Comparison of ENCODE assay signal across 29 mouse cellular contexts in genomic region chr3:107593632-107594031, GRCm38 (mm10). TPM values are rescaled to one million over a fixed set of nuclear protein-coding genes. Genes with fewer than 3 reads are reported as not detected.
A peak's percentile ranks its signal among the peaks of the same experiment; 100 is the strongest.
DNase-seq lines count a peak whose midpoint lies in the region; ATAC-seq and TF ChIP-seq lines count a peak whose summit lies in the region.
"Had no signal": no experiment of that assay in that cellular context is flagged by ENCODE, and none has a peak within 500 bp of the region (broad histone marks: within the 10 kb centered on the region; RNA-seq: fewer than 3 reads in every experiment).

No protein-coding gene starts in this region.

- no peak overlapping the region for H3K9ac ChIP-seq in embryonic facial prominence, embryonic 15.5 days
- no peak overlapping the region for H3K9ac ChIP-seq in limb, embryonic 14.5 days (ENCODE audit: low read depth, low read length, severe bottlenecking)
- no peak overlapping the region for H3K9ac ChIP-seq in intestine, postnatal 0 days (ENCODE audit: low read depth, low read length)
- H3K9ac ChIP-seq: forebrain, embryonic 12.5 days; forebrain, postnatal 0 days; heart, embryonic 12.5 days; hindbrain, embryonic 15.5 days had no signal

- intact Hi-C loops in gastrocnemius, adult 2 months (cut with DNase I) = no loop called here

- peaks cover 75% of the 10 kb centered on the region for H3K27me3 ChIP-seq in embryonic facial prominence, embryonic 15.5 days
- peaks cover 86% of the 10 kb centered on the region for H3K27me3 ChIP-seq in limb, embryonic 10.5 days (ENCODE audit: low read depth, poor library complexity, severe bottlenecking)
- peaks cover 37% of the 10 kb centered on the region for H3K27me3 ChIP-seq in limb, embryonic 14.5 days (ENCODE audit: control insufficient read depth, insufficient read depth, low read length)
- peaks cover 88% of the 10 kb centered on the region for H3K27me3 ChIP-seq in intestine, postnatal 0 days (replicated peaks; ENCODE audit: control insufficient read depth, insufficient read depth, low read length)
- H3K27me3 ChIP-seq: CH12.LX had no signal

- no peak for TF ChIP-seq POLR2A in limb, embryonic 14.5 days (IDR thresholded peaks at IDR 0.05; ENCODE audit: borderline replicate concordance, extremely low read depth, insufficient read depth, insufficient read length)

- no peak for TF ChIP-seq CTCF in gastrocnemius, adult 2 months (IDR thresholded peaks at IDR 0.05)
- no peak for TF ChIP-seq CTCF in intestine, postnatal 0 days (IDR thresholded peaks at IDR 0.05; ENCODE audit: low read depth)

- H3K9me3 ChIP-seq in embryonic facial prominence, embryonic 15.5 days (replicated peaks) = no peaks in the 10 kb centered on the region
- H3K9me3 ChIP-seq in limb, embryonic 10.5 days (replicated peaks) = no peaks in the 10 kb centered on the region
- H3K9me3 ChIP-seq in limb, embryonic 14.5 days (ENCODE audit: control insufficient read depth, low read length) = no peaks in the 10 kb centered on the region
- no peaks in the 10 kb centered on the region for H3K9me3 ChIP-seq in intestine, postnatal 0 days (ENCODE audit: control insufficient read depth)
- H3K9me3 ChIP-seq: forebrain, embryonic 12.5 days; heart, embryonic 12.5 days; hindbrain, embryonic 15.5 days had no signal

- no peak overlapping the region for H3K27ac ChIP-seq in gastrocnemius, adult 2 months
- no peak overlapping the region for H3K27ac ChIP-seq in embryonic facial prominence, embryonic 15.5 days (replicated peaks)
- peak overlapping the region; percentile 96 for H3K27ac ChIP-seq in limb, embryonic 10.5 days
- no peak overlapping the region for H3K27ac ChIP-seq in limb, embryonic 14.5 days (replicated peaks; ENCODE audit: low read depth, low read length)
- H3K27ac ChIP-seq in intestine, postnatal 0 days (ENCODE audit: low read depth, low read length) = no peak overlapping the region
- H3K27ac ChIP-seq: forebrain, embryonic 12.5 days; heart, adult 2 months; hindbrain, embryonic 15.5 days had no signal

- H3K36me3 ChIP-seq in embryonic facial prominence, embryonic 15.5 days = no peaks in the 10 kb centered on the region
- H3K36me3 ChIP-seq in limb, embryonic 10.5 days = 0 out of 2 replicates have a peak, but pooled peaks cover 3% of the 10 kb centered on the region
- H3K36me3 ChIP-seq in limb, embryonic 14.5 days (ENCODE audit: control insufficient read depth, insufficient read depth, low read length) = no peaks in the 10 kb centered on the region
- H3K36me3 ChIP-seq in intestine, postnatal 0 days (ENCODE audit: control insufficient read depth, insufficient read depth) = no peaks in the 10 kb centered on the region
- H3K36me3 ChIP-seq: forebrain, embryonic 12.5 days; heart, embryonic 12.5 days; hindbrain, embryonic 15.5 days had no signal

- no peak overlapping the region for H3K4me3 ChIP-seq in gastrocnemius, adult 2 months
- no peak overlapping the region for H3K4me3 ChIP-seq in embryonic facial prominence, embryonic 15.5 days (replicated peaks)
- peak overlapping the region; percentile 75 for H3K4me3 ChIP-seq in limb, embryonic 10.5 days
- no peak overlapping the region for H3K4me3 ChIP-seq in limb, embryonic 14.5 days (replicated peaks; ENCODE audit: low read length)
- no peak overlapping the region for H3K4me3 ChIP-seq in intestine, postnatal 0 days (ENCODE audit: low read depth, low read length)
- H3K4me3 ChIP-seq: forebrain, embryonic 12.5 days; heart, adult 2 months; heart, embryonic 12.5 days; hindbrain, embryonic 15.5 days had no signal

- peak; percentile 0 for DNase-seq in gastrocnemius, adult 2 months
- no peak for DNase-seq in gastrocnemius, postnatal 4 days (ENCODE audit: low spot score in 2 of 2)
- DNase-seq in limb, embryonic 10.5 days (ENCODE audit: low spot score) = peak; percentile 59
- DNase-seq in limb, embryonic 14.5 days (ENCODE audit: low spot score) = peak; percentile 7
- no peak for DNase-seq in layer of hippocampus, postnatal 14 days (ENCODE audit: low spot score in 2 of 2)
- DNase-seq: adrenal gland, adult 2 months; cerebellum, adult 11 months; cerebellum, adult 8-10 months; cerebellum, postnatal 14 days; forebrain, postnatal 0 days; gastrocnemius, postnatal 36 days; heart, adult 2 months; kidney, adult 11 months had no signal

- peak overlapping the region; percentile 4; the same call in 1 of the 2 replicates for H3K4me2 ChIP-seq in embryonic facial prominence, embryonic 15.5 days (replicated peaks)
- no peak overlapping the region for H3K4me2 ChIP-seq in limb, embryonic 14.5 days (replicated peaks; ENCODE audit: low read depth, low read length, severe bottlenecking)
- H3K4me2 ChIP-seq in intestine, postnatal 0 days (replicated peaks; ENCODE audit: low read depth) = no peak overlapping the region
- H3K4me2 ChIP-seq: forebrain, embryonic 12.5 days; heart, embryonic 12.5 days; hindbrain, embryonic 15.5 days had no signal

- ATAC-seq in embryonic facial prominence, embryonic 15.5 days (ENCODE audit: insufficient number of reproducible peaks, low FRiP score, low TSS enrichment, low read depth) = no peak
- ATAC-seq in limb, embryonic 14.5 days (ENCODE audit: low FRiP score, low read depth) = no peak
- no peak for ATAC-seq in CD4-positive, CD25-positive, alpha-beta regulatory T cell, adult 4 months
- no peak for ATAC-seq in intestine, postnatal 0 days
- ATAC-seq: forebrain, postnatal 0 days; inflammation-experienced regulatory T-cells, adult 6 months had no signal

- H3K4me1 ChIP-seq in embryonic facial prominence, embryonic 15.5 days = peaks cover 30% of the 10 kb centered on the region
- H3K4me1 ChIP-seq in limb, embryonic 10.5 days = peaks cover 69% of the 10 kb centered on the region
- peaks cover 17% of the 10 kb centered on the region; the same call in 1 of the 2 replicates for H3K4me1 ChIP-seq in limb, embryonic 14.5 days (ENCODE audit: control insufficient read depth, insufficient read depth, low read length)
- no peaks in the 10 kb centered on the region; the same call in 1 of the 2 replicates for H3K4me1 ChIP-seq in intestine, postnatal 0 days (replicated peaks; ENCODE audit: control insufficient read depth, insufficient read depth, low read length)

- 42% methylated on average over 2 of the region's 2 CpGs for WGBS in embryonic facial prominence, embryonic 15.5 days
- WGBS in limb, embryonic 10.5 days = 4% methylated on average over 2 of the region's 2 CpGs
- 12% methylated on average over 2 of the region's 2 CpGs for WGBS in limb, embryonic 14.5 days
- WGBS in intestine, postnatal 0 days = 40% methylated on average over 2 of the region's 2 CpGs

RNA-seq across cellular contexts. Expression of gene Alx3, which starts 1.2 kb away (rescaled TPM):
- not detected for total RNA-seq in gastrocnemius, adult 2 months (2021)
- not detected for total RNA-seq in gastrocnemius, postnatal 4 days (2021)
- polyA plus RNA-seq in embryonic facial prominence, embryonic 15.5 days (2015; fragmentation: Nextera tagmentation; extraction: Ambion mirVana) = 17.2 and 20.1 TPM in 2 replicates
- 31.1 and 37.4 TPM in 2 replicates for polyA plus RNA-seq in limb, embryonic 10.5 days (2016; fragmentation: Nextera tagmentation; extraction: Ambion mirVana)
- 9.5 and 13.9 TPM in 2 replicates for polyA plus RNA-seq in limb, embryonic 14.5 days (2012; rRNA removed)
- 14.9 and 16.5 TPM in 2 replicates for polyA plus RNA-seq in limb, embryonic 14.5 days (2014; fragmentation: Nextera tagmentation; extraction: Ambion mirVana)
- not detected for polyA plus RNA-seq in CD4-positive, CD25-positive, alpha-beta regulatory T cell, adult 4 months (2017; shearing (Covaris generic))
- total RNA-seq in layer of hippocampus, postnatal 14 days (2021) = under 1 TPM; 0.69 to 0.85 TPM
- polyA plus RNA-seq in intestine, postnatal 0 days (2015; fragmentation: Nextera tagmentation; extraction: Ambion mirVana) = not detected in 2 replicates
- total RNA-seq: adrenal gland, adult 2 months; adrenal gland, postnatal 4 days; CH12.LX; common myeloid progenitor, adult 5-6 weeks; gastrocnemius, adult 8-10 months; gastrocnemius, postnatal 36 days; heart, adult 2 months; heart, postnatal 25 days had no signal
- polyA plus RNA-seq: adrenal gland, adult 2 months; C2C12; heart, adult 2 months; inflammation-experienced regulatory T-cells, adult 6 months had no signal

RNA-seq across cellular contexts. Expression of gene Gm10961, which starts 37.5 kb away (rescaled TPM):
- not detected for total RNA-seq in gastrocnemius, adult 2 months (2021)
- total RNA-seq in gastrocnemius, postnatal 4 days (2021) = not detected
- polyA plus RNA-seq in embryonic facial prominence, embryonic 15.5 days (2015; fragmentation: Nextera tagmentation; extraction: Ambion mirVana) = not detected in 2 replicates
- not detected in 2 replicates for polyA plus RNA-seq in limb, embryonic 10.5 days (2016; fragmentation: Nextera tagmentation; extraction: Ambion mirVana)
- polyA plus RNA-seq in limb, embryonic 14.5 days (2012; rRNA removed) = not detected in 2 replicates
- not detected in 2 replicates for polyA plus RNA-seq in limb, embryonic 14.5 days (2014; fragmentation: Nextera tagmentation; extraction: Ambion mirVana)
- not detected for polyA plus RNA-seq in CD4-positive, CD25-positive, alpha-beta regulatory T cell, adult 4 months (2017; shearing (Covaris generic))
- total RNA-seq in layer of hippocampus, postnatal 14 days (2021) = not detected
- not detected in 2 replicates for polyA plus RNA-seq in intestine, postnatal 0 days (2015; fragmentation: Nextera tagmentation; extraction: Ambion mirVana)
- total RNA-seq: adrenal gland, adult 2 months; adrenal gland, postnatal 4 days; CH12.LX; common myeloid progenitor, adult 5-6 weeks; forebrain, postnatal 0 days; gastrocnemius, adult 8-10 months; gastrocnemius, postnatal 36 days; heart, adult 2 months; heart, postnatal 25 days had no signal
- polyA plus RNA-seq: adrenal gland, adult 2 months; brain, embryonic 14.5 days; C2C12; forebrain, embryonic 12.5 days; forebrain, postnatal 0 days; heart, adult 2 months; heart, embryonic 12.5 days; heart, embryonic 16.5 days; hindbrain, embryonic 11.5 days; hindbrain, embryonic 15.5 days; inflammation-experienced regulatory T-cells, adult 6 months had no signal

RNA-seq across cellular contexts. Expression of gene Strip1, which starts 37.9 kb away (rescaled TPM):
- total RNA-seq in gastrocnemius, adult 2 months (2021) = 10 to 100 TPM; 16.6 to 20.4 TPM
- total RNA-seq in gastrocnemius, postnatal 4 days (2021) = 10 to 100 TPM; 26.6 to 31.5 TPM
- polyA plus RNA-seq in embryonic facial prominence, embryonic 15.5 days (2015; fragmentation: Nextera tagmentation; extraction: Ambion mirVana) = 52.4 and 55.8 TPM in 2 replicates
- 66.4 and 78.1 TPM in 2 replicates for polyA plus RNA-seq in limb, embryonic 10.5 days (2016; fragmentation: Nextera tagmentation; extraction: Ambion mirVana)
- 74.1 and 78.5 TPM in 2 replicates for polyA plus RNA-seq in limb, embryonic 14.5 days (2012; rRNA removed)
- 59.7 and 71.9 TPM in 2 replicates for polyA plus RNA-seq in limb, embryonic 14.5 days (2014; fragmentation: Nextera tagmentation; extraction: Ambion mirVana)
- polyA plus RNA-seq in CD4-positive, CD25-positive, alpha-beta regulatory T cell, adult 4 months (2017; shearing (Covaris generic)) = 10 to 100 TPM; 18.8 to 19.4 TPM
- 10 to 100 TPM; 76.7 to 77.6 TPM for total RNA-seq in layer of hippocampus, postnatal 14 days (2021)
- 17.8 and 18.0 TPM in 2 replicates for polyA plus RNA-seq in intestine, postnatal 0 days (2015; fragmentation: Nextera tagmentation; extraction: Ambion mirVana)

RNA-seq across cellular contexts. Expression of gene Ubl4b, which starts 38.8 kb away (rescaled TPM):
- total RNA-seq in gastrocnemius, adult 2 months (2021) = not detected
- total RNA-seq in gastrocnemius, postnatal 4 days (2021) = not detected
- 0.12 TPM in 1 of 2 replicates, not detected in the other for polyA plus RNA-seq in embryonic facial prominence, embryonic 15.5 days (2015; fragmentation: Nextera tagmentation; extraction: Ambion mirVana)
- 0.76 and 0.98 TPM in 2 replicates for polyA plus RNA-seq in limb, embryonic 10.5 days (2016; fragmentation: Nextera tagmentation; extraction: Ambion mirVana)
- 0.31 TPM in 2 replicates for polyA plus RNA-seq in limb, embryonic 14.5 days (2012; rRNA removed)
- not detected in 2 replicates for polyA plus RNA-seq in limb, embryonic 14.5 days (2014; fragmentation: Nextera tagmentation; extraction: Ambion mirVana)
- not detected for polyA plus RNA-seq in CD4-positive, CD25-positive, alpha-beta regulatory T cell, adult 4 months (2017; shearing (Covaris generic))
- total RNA-seq in layer of hippocampus, postnatal 14 days (2021) = not detected
- not detected in 2 replicates for polyA plus RNA-seq in intestine, postnatal 0 days (2015; fragmentation: Nextera tagmentation; extraction: Ambion mirVana)
- total RNA-seq: adrenal gland, adult 2 months; CH12.LX; common myeloid progenitor, adult 5-6 weeks; forebrain, postnatal 0 days; gastrocnemius, adult 8-10 months; gastrocnemius, postnatal 36 days; heart, adult 2 months; heart, postnatal 25 days had no signal
- polyA plus RNA-seq: adrenal gland, adult 2 months; brain, embryonic 14.5 days; C2C12; forebrain, postnatal 0 days; heart, adult 2 months; heart, embryonic 12.5 days; hindbrain, embryonic 11.5 days; hindbrain, embryonic 15.5 days; inflammation-experienced regulatory T-cells, adult 6 months had no signal

Comparison
In these comparisons a context has a peak if more than half of its experiments do, and no peak if none do; other contexts are left out.
1. DNase-seq: peak in gastrocnemius, adult 2 months (single experiment), limb, embryonic 10.5 days (single experiment) and limb, embryonic 14.5 days (single experiment); none in gastrocnemius, postnatal 4 days (0 of 2) and layer of hippocampus, postnatal 14 days (0 of 2).
2. RNA of gene Alx3, which starts 1.2 kb away (polyA plus RNA-seq): 31.1 to 37.4 TPM in limb, embryonic 10.5 days, 17.2 to 20.1 TPM in embryonic facial prominence, embryonic 15.5 days and 9.5 to 16.5 TPM in limb, embryonic 14.5 days; not detected in CD4-positive, CD25-positive, alpha-beta regulatory T cell, adult 4 months and not detected in intestine, postnatal 0 days; every median in the first group is over 10 times any median in the second.